Mouse (Mus musculus) limb, embryonic 10.5 days (tissue): ENCODE results near the gene Mafb. TPM values are rescaled to one million over a fixed set of nuclear protein-coding genes. Genes with fewer than 3 reads are reported as not detected.

ENCODE experiments used
- DNase-seq: peaks from one replicate; pipeline ENCODE4 v3.0.0-alpha.2; 2017; ENCODE audit warnings: low spot score
- H3K27ac ChIP-seq: fragments of 300-500 bp; sonication (generic); 2 replicates; pipeline ENCODE4 v1.5.1; 2016; ENCODE audit warnings: mild to moderate bottlenecking
- H3K27me3 ChIP-seq: fragments of 300-500 bp; sonication (generic); 2 replicates; pipeline ENCODE4 v1.6.1; 2016; ENCODE audit warnings: low read depth, mild to moderate bottlenecking; ENCODE audit not compliant: poor library complexity, severe bottlenecking
- H3K36me3 ChIP-seq: fragments of 300-500 bp; sonication (generic); 2 replicates; pipeline ENCODE4 v1.6.1; 2016; ENCODE audit warnings: mild to moderate bottlenecking, moderate library complexity
- H3K4me1 ChIP-seq: fragments of 300-500 bp; sonication (generic); 2 replicates; pipeline ENCODE4 v1.6.1; 2016
- H3K4me3 ChIP-seq: fragments of 300-500 bp; sonication (generic); 2 replicates; pipeline ENCODE4 v1.5.1; 2016; ENCODE audit warnings: mild to moderate bottlenecking, moderate library complexity
- H3K9me3 ChIP-seq: fragments of 300-500 bp; sonication (generic); replicated peaks from 2 replicates; pipeline ENCODE4 v1.6.1; 2016; ENCODE audit warnings: mild to moderate bottlenecking
- WGBS: fragments of 180-500 bp; shearing (Covaris S2); methylation state at CpG from one replicate; pipeline ENCODE4 v1.1.7; 2016; 5-methylcytosine and 5-hydroxymethylcytosine counted together
- polyA plus RNA-seq: library from polyadenylated mRNA; unstranded; fragments of >200 nt; fragmentation: Nextera tagmentation; extraction: Ambion mirVana; gene quantifications from 2 replicates; pipeline ENCODE4 v1.2.1, GENCODE M21; 2016

The Mafb gene
- 2.2 and 4.2 TPM in 2 replicates for polyA plus RNA-seq

DNA sequence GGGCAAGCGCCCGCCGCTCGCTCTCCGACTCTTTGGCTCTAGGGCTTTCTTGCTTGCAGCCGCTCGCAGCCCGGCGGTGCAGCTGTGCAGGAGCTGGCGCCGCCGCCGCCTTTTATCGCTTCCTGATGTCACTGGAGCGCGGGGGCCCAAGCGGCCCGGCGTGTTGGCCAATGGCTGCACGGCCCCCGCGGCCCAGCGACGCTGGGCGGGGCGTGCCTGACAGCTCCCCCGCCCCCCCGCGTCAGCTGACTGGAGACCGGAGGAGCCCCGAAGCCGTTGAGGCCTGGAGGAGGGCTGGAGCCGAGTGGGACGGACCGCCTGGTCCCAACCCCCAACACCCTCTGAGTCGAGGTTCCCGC, at the start of gene Mafb:
Mafb (minus strand) TSS at position 86 of the 359 bp plus-strand sequence.
- Histone ChIP-seq H3K9me3 (no peaks in the 10 kb centered on the region), H3K27ac (peak within 1 kb of the TSS; percentile 90), H3K27me3 (peaks cover 88% of the 10 kb centered on the region), H3K4me3 (peak within 1 kb of the TSS; percentile 67), H3K36me3 (no peaks in the 10 kb centered on the region), H3K4me1 (peaks cover 63% of the 10 kb centered on the region)
- WGBS: under 1% methylated on average over 37 of the region's 37 CpGs
- DNase-seq: peak; percentile 92

DNA sequence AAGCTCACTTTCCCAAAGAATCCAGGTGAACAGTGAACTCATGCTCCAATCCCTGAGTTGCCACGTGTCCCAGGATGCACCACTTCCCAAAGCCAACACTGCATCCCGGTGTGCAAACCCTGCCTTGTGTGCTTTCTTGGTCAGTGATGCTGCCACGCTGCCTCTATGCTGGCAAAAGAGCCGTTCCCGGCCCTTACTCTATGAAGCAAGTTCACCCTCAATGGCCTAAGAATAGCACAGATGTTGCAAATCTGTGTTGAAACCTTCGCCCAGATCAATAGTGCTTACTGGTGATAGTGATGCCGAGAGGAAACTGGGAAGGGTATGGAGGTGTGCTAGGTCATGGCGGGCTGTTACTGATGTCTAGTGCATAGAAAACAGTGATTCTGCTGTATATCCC, 48.3 kb upstream of the Mafb start:
- DNase-seq: no peak
- WGBS: 93% methylated on average over 8 of the region's 8 CpGs
- H3K9me3 ChIP-seq: no peaks in the 10 kb centered on the region
- H3K4me1 ChIP-seq: no peaks in the 10 kb centered on the region
- H3K36me3 ChIP-seq: no peaks in the 10 kb centered on the region
- no peak overlapping the region for H3K4me3 ChIP-seq
- H3K27me3 ChIP-seq: no peaks in the 10 kb centered on the region
- no peak overlapping the region for H3K27ac ChIP-seq

DNA sequence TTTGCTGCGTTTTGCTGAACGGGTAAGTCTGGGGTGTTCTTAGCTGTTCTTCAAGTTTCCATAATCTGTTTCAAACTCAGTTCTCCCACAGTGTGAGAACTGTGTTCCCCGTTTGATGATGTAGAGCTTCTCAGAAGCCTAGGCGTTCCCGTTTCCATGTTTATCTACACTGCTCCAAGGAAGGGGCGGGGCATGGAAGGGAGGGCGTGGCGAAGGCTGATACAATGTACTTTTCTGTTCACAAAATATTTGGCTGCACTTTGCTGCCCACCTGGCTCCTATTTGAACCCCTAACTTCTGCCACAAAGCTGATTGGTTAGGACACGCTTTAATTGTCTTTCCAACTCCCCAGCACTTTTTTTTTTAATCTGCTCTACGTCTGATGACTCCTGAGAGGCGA, 47.9 kb upstream of the Mafb start:
- Histone ChIP-seq H3K27me3 (no peaks in the 10 kb centered on the region), H3K36me3 (no peaks in the 10 kb centered on the region), H3K9me3 (no peaks in the 10 kb centered on the region), H3K4me3 (no peak overlapping the region), H3K27ac (no peak overlapping the region), H3K4me1 (no peaks in the 10 kb centered on the region)
- WGBS: 90% methylated on average over 11 of the region's 11 CpGs
- DNase-seq: no peak

- no peak for DNase-seq
- WGBS: 97% methylated on average over 5 of the region's 5 CpGs
- no peaks in the 10 kb centered on the region for H3K4me1 ChIP-seq
- H3K27me3 ChIP-seq: no peaks in the 10 kb centered on the region
- H3K9me3 ChIP-seq: no peaks in the 10 kb centered on the region
- no peak overlapping the region for H3K4me3 ChIP-seq
- no peak overlapping the region for H3K27ac ChIP-seq
- no peaks in the 10 kb centered on the region for H3K36me3 ChIP-seq
Measured at GRCm38 (mm10) chr2:160413982-160414381, 47.1 kb upstream of the Mafb start.

GRCm38 (mm10) chr2:160413055-160413454, 46.2 kb upstream of the Mafb start:
- Histone ChIP-seq H3K9me3 (no peaks in the 10 kb centered on the region), H3K4me3 (no peak overlapping the region), H3K27ac (no peak overlapping the region), H3K36me3 (no peaks in the 10 kb centered on the region), H3K27me3 (no peaks in the 10 kb centered on the region), H3K4me1 (no peaks in the 10 kb centered on the region; the same call in 1 of the 2 replicates)
- WGBS: 57% methylated on average over 12 of the region's 12 CpGs
- peak; percentile 45 for DNase-seq

DNA sequence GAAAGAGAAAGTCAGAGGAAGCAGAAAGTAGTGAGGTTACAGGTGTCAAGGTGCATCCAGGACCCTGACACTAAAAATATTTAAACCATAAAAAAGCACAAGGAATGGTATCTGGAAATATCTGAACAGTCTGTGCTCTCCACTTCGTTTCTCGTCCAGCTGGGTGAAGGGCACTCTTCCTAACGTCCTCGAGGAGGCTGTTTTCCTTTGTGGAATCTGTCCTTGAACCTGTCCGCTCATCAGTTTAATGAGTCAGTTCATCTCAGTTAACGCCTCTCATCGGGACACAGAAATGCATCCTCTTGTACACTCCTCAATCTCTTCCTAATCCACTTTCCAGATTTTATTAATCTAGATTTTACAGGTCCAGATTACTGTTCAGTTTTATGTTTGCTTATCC, 44.6 kb upstream of the Mafb start:
- Histone ChIP-seq H3K36me3 (no peaks in the 10 kb centered on the region), H3K4me3 (no peak overlapping the region), H3K27me3 (no peaks in the 10 kb centered on the region), H3K27ac (no peak overlapping the region), H3K4me1 (no peaks in the 10 kb centered on the region; the same call in 1 of the 2 replicates), H3K9me3 (no peaks in the 10 kb centered on the region)
- WGBS: 86% methylated on average over 7 of the region's 7 CpGs
- DNase-seq: no peak

DNA sequence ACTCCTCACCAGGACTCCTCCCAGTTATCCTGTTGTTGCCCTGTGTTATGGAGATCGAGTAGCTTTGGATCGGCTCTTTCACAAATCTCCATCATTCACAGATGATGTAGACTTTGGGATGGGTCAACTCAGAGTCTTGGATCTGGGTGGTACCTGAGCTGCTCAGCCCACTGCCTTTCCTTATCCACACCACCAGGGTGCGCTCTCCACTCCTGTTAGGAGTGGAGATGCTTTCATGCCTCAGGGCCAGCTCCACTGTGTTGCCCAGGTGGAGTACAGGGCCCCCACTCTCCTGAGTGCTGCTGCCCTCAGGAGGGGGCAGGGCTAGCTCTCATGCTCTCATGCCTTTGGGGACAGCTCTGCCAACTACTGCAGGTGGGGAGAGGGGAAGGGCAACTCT, 40.9 kb upstream of the Mafb start:
- Histone ChIP-seq H3K36me3 (no peaks in the 10 kb centered on the region), H3K4me1 (no peaks in the 10 kb centered on the region; the same call in 1 of the 2 replicates), H3K9me3 (no peaks in the 10 kb centered on the region), H3K27ac (no peak overlapping the region), H3K27me3 (no peaks in the 10 kb centered on the region), H3K4me3 (no peak overlapping the region)
- DNase-seq: no peak
- 90% methylated on average over 3 of the region's 3 CpGs for WGBS

DNA sequence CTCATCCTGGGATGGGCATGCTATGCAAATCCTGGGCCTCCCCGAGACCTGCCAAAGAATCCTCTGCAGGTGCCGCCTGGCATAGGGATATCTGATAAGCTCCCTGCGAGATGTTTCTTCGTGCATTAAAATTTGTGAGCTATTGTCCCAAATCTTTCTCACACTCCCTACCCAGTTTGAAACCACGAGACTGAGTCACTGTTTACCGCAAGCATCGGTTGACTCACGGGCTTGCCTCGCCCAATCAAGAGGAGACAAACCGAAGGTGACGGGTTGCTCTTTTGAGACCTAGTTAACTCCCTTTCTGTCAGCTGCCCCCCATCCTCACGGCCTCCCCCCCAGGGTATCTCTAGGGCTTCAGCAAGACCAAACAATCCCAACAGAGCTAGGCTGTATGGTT, 30.9 kb upstream of the Mafb start:
- DNase-seq: no peak
- no peak overlapping the region for H3K4me3 ChIP-seq
- H3K27me3 ChIP-seq: peaks cover 1% of the 10 kb centered on the region; the same call in 1 of the 2 replicates
- H3K9me3 ChIP-seq: no peaks in the 10 kb centered on the region
- no peaks in the 10 kb centered on the region for H3K4me1 ChIP-seq
- no peaks in the 10 kb centered on the region for H3K36me3 ChIP-seq
- 82% methylated on average over 12 of the region's 12 CpGs for WGBS
- H3K27ac ChIP-seq: no peak overlapping the region

DNA sequence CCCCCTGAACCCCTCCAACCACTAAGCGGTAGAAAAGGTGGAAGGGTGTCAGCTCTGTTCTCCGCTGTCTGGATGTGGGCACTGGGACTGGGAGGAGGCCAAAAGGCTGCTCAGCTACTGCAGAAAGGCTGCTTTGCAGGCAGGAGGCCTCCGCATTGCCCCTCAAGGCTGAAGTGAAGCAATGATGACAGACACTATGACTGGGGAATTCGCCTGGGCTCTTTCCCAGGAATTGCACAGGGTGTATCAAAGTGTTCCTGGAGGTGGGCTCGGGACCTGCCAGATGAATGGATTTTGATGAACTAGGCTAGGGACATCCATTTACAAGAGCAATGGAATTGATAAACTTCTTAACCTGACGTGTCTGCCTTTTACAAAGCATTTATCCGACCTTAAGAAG, 27.9 kb upstream of the Mafb start:
- Histone ChIP-seq H3K9me3 (no peaks in the 10 kb centered on the region), H3K4me1 (peaks cover 3% of the 10 kb centered on the region; the same call in 1 of the 2 replicates), H3K36me3 (no peaks in the 10 kb centered on the region), H3K27ac (no peak overlapping the region), H3K27me3 (peaks cover 19% of the 10 kb centered on the region; the same call in 1 of the 2 replicates), H3K4me3 (no peak overlapping the region)
- DNase-seq: no peak
- 80% methylated on average over 7 of the region's 7 CpGs for WGBS

GRCm38 (mm10) chr2:160392648-160393047, 25.8 kb upstream of the Mafb start:
- no peak overlapping the region for H3K27ac ChIP-seq
- H3K27me3 ChIP-seq: peaks cover 28% of the 10 kb centered on the region; the same call in 1 of the 2 replicates
- H3K4me3 ChIP-seq: no peak overlapping the region
- peaks cover 12% of the 10 kb centered on the region for H3K4me1 ChIP-seq
- WGBS: 90% methylated on average over 3 of the region's 3 CpGs
- DNase-seq: no peak
- H3K9me3 ChIP-seq: no peaks in the 10 kb centered on the region
- no peaks in the 10 kb centered on the region for H3K36me3 ChIP-seq

DNA sequence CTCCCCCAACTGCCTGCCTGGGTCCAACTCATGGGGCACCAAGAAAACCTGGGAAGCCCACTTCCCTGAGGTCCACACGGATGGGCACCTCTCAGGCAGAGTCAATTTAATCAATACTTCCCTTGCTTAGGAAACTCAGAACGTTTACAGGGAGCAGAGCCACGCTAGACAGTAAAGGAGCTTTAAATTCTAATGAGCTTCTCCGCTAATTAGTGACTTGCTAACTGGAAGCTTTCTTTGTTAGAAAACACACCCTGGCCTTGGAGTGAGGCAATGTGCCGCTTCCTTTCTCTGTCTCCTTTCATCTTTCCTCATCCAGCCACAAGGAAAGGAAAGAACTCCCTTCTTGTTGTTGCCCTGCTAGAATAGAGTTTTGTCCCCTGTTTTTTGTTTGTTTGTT, 21.7 kb upstream of the Mafb start:
- WGBS: 25% methylated on average over 5 of the region's 5 CpGs

GRCm38 (mm10) chr2:160383418-160383817, 16.6 kb upstream of the Mafb start:
- H3K27ac ChIP-seq: no peak overlapping the region
- 54% methylated on average over 3 of the region's 3 CpGs for WGBS
- no peaks in the 10 kb centered on the region for H3K9me3 ChIP-seq
- H3K4me1 ChIP-seq: peaks cover 2% of the 10 kb centered on the region
- H3K4me3 ChIP-seq: no peak overlapping the region
- no peaks in the 10 kb centered on the region for H3K36me3 ChIP-seq
- no peak for DNase-seq
- peaks cover 35% of the 10 kb centered on the region; the same call in 1 of the 2 replicates for H3K27me3 ChIP-seq

More for the DNA sequence above, 21.7 kb upstream of the Mafb start:
- 0 out of 2 replicates have a peak overlapping the region, but pooled peaks have one; percentile 17 for H3K27ac ChIP-seq
- DNase-seq: no peak
- peaks cover 12% of the 10 kb centered on the region for H3K4me1 ChIP-seq
- no peaks in the 10 kb centered on the region for H3K36me3 ChIP-seq
- H3K27me3 ChIP-seq: peaks cover 28% of the 10 kb centered on the region; the same call in 1 of the 2 replicates
- no peaks in the 10 kb centered on the region for H3K9me3 ChIP-seq
- H3K4me3 ChIP-seq: no peak overlapping the region

- H3K36me3 ChIP-seq: no peaks in the 10 kb centered on the region
- peak; percentile 72 for DNase-seq
- peaks cover 83% of the 10 kb centered on the region for H3K27me3 ChIP-seq
- no peak overlapping the region for H3K27ac ChIP-seq
- H3K9me3 ChIP-seq: no peaks in the 10 kb centered on the region
- no peak overlapping the region for H3K4me3 ChIP-seq
- 41% methylated on average over 4 of the region's 4 CpGs for WGBS
- peaks cover 13% of the 10 kb centered on the region for H3K4me1 ChIP-seq
Measured at GRCm38 (mm10) chr2:160378271-160378670, 11.4 kb upstream of the Mafb start.

DNA sequence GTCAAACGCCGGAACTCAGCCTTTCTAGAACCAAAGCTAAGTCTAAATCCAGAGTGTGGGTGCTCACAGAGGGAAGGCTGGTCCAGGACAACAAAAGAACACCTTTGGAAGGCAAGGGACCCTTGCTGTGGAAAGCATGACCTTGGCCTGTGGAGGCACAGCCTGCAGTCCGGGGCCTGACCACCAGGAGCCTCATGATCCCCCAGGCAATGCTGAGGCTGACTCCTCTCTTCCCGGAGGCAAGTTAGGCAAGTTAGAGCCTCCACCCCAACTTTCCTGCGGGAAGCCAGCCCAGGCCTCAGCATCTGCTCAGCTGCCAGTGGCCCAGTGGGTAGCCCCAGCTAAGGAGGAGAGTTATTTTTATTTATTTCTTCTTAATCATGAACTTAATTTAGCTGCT, 9.4 kb upstream of the Mafb start:
- peaks cover 13% of the 10 kb centered on the region for H3K4me1 ChIP-seq
- no peak overlapping the region for H3K27ac ChIP-seq
- no peak overlapping the region for H3K4me3 ChIP-seq
- WGBS: 39% methylated on average over 5 of the region's 5 CpGs
- H3K36me3 ChIP-seq: no peaks in the 10 kb centered on the region
- no peaks in the 10 kb centered on the region for H3K9me3 ChIP-seq
- no peak for DNase-seq
- H3K27me3 ChIP-seq: peaks cover 90% of the 10 kb centered on the region
